Mouse (Mus musculus) liver, embryonic 15.5 days (tissue): ENCODE measurements around the gene Gm3409. TPM values are rescaled to one million over a fixed set of nuclear protein-coding genes. Genes with fewer than 3 reads are reported as not detected.
"Not testable (repeated sequence)": the region's sequence is repeated elsewhere in the genome, so short reads cannot be mapped to it uniquely, and the experiment has no call there.

Experiments
- ATAC-seq: fragments of 200-750 bp; cut with Nextera tagmentation; 2 replicates; pipeline ENCODE4 v1.8.0; 2017; ENCODE audit warnings: moderate number of reproducible peaks, mild to moderate bottlenecking, moderate library complexity; ENCODE audit not compliant: insufficient read depth
- H3K27ac ChIP-seq: fragments of 300-500 bp; sonication (generic); replicated peaks from 2 replicates; pipeline ENCODE4 v1.5.1; 2015; ENCODE audit warnings: mild to moderate bottlenecking, inconsistent platforms
- H3K27me3 ChIP-seq: fragments of 300-500 bp; sonication (generic); 2 replicates; pipeline ENCODE4 v1.6.1; 2015; ENCODE audit warnings: mild to moderate bottlenecking, inconsistent platforms
- H3K36me3 ChIP-seq: fragments of 300-500 bp; sonication (generic); replicated peaks from 2 replicates; pipeline ENCODE4 v1.6.1; 2015; ENCODE audit warnings: moderate library complexity, mild to moderate bottlenecking, inconsistent platforms
- H3K4me1 ChIP-seq: fragments of 300-500 bp; sonication (generic); replicated peaks from 2 replicates; pipeline ENCODE4 v1.6.1; 2015; ENCODE audit warnings: inconsistent platforms
- H3K4me2 ChIP-seq: fragments of 300-500 bp; sonication (generic); 2 replicates; pipeline ENCODE4 v1.6.1; 2015; ENCODE audit warnings: moderate library complexity, mild to moderate bottlenecking, inconsistent platforms
- H3K4me3 ChIP-seq: fragments of 300-500 bp; sonication (generic); replicated peaks from 2 replicates; pipeline ENCODE4 v1.5.1; 2015; ENCODE audit warnings: mild to moderate bottlenecking, inconsistent platforms
- H3K9ac ChIP-seq: fragments of 300-500 bp; sonication (generic); 2 replicates; pipeline ENCODE4 v1.6.1; 2015; ENCODE audit warnings: moderate library complexity, mild to moderate bottlenecking, inconsistent platforms
- H3K9me3 ChIP-seq: fragments of 300-500 bp; sonication (generic); replicated peaks from 2 replicates; pipeline ENCODE4 v1.6.1; 2016; ENCODE audit warnings: inconsistent platforms
- WGBS: fragments of 180-500 bp; shearing (Covaris S2); methylation state at CpG from one replicate; pipeline ENCODE4 v1.1.7; 2015; ENCODE audit warnings: mixed read lengths; ENCODE audit not compliant: insufficient replicate concordance; 5-methylcytosine and 5-hydroxymethylcytosine counted together
- polyA plus RNA-seq: library from polyadenylated mRNA; unstranded; fragments of >200 nt; fragmentation: Nextera tagmentation; extraction: Ambion mirVana; gene quantifications from 2 replicates; pipeline ENCODE4 v1.2.1, GENCODE M21; 2015

Gm3409 gene
- polyA plus RNA-seq, 1 experiment from 2014 or later, result not detected

DNA sequence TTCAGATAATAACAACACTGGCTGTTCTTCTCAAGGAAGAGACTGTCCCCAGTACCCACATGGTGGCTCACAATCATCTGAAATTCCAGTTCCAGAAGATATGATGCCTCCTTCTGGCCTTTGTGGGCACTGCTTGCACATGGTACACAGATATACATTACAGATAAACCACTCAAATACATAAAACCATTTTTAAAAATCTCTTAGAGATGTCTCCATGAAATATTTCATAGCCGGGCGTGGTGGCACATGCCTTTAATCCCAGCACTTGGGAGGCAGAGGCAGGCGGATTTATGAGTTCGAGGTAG lies 35.2 kb downstream of the Gm3409 start:
- H3K9me3 ChIP-seq, ATAC-seq, H3K4me1 ChIP-seq, H3K9ac ChIP-seq, H3K27ac ChIP-seq, H3K4me2 ChIP-seq, H3K4me3 ChIP-seq, H3K27me3 ChIP-seq, H3K36me3 ChIP-seq: not testable (repeated sequence)
- WGBS, result 66% methylated on average over 4 of the region's 4 CpGs

DNA sequence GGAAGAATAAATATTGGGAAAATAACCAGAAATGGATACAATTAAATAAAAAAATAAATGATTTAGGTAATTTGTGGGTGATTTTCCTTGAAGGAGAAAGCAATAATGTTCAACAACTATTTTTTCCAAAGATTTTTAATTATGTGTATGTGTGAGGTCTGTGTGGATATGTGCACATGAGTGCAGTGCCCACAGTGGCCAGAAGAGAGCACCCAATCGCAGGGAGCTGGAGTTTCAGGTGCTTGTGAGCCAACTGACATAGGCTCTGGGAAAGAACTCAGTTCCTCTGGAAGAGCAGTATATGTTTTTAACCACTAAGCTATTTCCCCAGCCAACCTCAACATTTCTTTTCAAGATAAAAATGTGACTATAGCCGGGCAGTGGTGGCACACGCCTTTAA lies 39.2 kb downstream of the Gm3409 start:
- Histone ChIP-seq H3K36me3 (no peaks in the 10 kb centered on the region), H3K27ac (no peak overlapping the region), H3K9me3 (no peaks in the 10 kb centered on the region; the same call in 1 of the 2 replicates), H3K4me3 (no peak overlapping the region), H3K4me1 (no peaks in the 10 kb centered on the region), H3K9ac (no peak overlapping the region), H3K27me3 (no peaks in the 10 kb centered on the region), H3K4me2 (no peak overlapping the region)
- 61% methylated on average over 3 of the region's 3 CpGs for WGBS
- no peak for ATAC-seq

DNA sequence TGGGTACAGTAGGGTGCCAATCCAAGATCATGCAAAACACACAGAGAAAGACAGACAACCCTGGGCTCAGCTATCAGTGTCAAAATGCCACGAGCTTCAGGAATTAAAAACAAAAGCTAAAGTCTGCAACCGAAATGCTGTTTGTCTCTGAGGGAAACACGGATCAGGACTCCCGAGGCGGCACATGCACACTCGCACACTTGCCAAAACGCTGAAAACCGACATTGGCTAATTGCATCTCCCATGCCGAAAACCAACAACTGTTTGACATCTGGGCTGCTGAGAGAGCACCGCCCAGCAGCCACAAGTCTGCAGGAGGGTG lies 46.7 kb downstream of the Gm3409 start:
- no peak overlapping the region for H3K27ac ChIP-seq
- H3K9me3 ChIP-seq, result no peaks in the 10 kb centered on the region
- H3K4me2 ChIP-seq, result peak overlapping the region; percentile 66
- no peak for ATAC-seq
- no peaks in the 10 kb centered on the region for H3K36me3 ChIP-seq
- no peak overlapping the region for H3K9ac ChIP-seq
- 4% methylated on average over 10 of the region's 10 CpGs for WGBS
- H3K4me3 ChIP-seq, result peak overlapping the region; percentile 43
- H3K4me1 ChIP-seq, result no peaks in the 10 kb centered on the region
- peaks cover 44% of the 10 kb centered on the region for H3K27me3 ChIP-seq

DNA sequence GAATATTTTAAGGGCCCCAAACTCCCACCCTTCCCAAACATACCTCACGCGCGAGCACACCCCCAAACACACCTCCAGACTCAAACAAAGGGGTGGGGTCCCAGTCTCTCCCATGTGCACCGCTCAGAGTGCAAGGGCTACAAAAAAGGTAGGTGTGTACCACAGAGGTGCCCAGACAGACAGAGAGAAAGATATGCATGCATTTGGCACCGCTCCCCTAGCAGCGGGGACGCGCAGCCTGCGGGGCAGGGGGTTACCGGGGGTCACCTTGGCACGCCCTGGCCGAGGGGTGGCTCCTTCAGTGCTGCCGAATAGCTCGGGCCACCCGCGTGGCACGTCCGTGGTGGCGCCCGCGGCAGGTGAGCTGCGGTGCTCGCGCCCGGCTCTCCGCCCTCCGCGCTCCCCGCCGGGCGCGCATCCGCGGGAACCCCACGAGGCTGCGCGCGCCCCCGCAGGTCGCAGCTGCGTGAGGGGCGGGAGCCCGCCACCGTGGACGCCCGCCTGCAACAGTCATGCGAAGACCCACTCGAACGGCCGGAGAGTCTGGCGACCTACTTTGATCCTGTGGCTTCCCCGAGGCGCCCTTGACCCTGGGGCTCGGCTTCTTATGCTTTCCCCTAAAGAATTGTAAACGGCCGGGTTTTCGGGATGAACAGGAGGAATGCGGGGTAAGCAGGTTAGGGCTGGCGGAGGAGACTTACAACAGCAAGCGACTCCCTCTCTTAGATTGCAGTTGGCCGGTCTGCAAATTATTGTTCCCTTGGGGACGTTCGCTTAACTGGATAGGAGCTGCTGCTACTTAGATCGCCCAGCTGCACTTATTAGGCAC lies 47.2 kb downstream of the Gm3409 start, which contains the start of gene Gpr12:
Gene Gpr12 (minus strand): TSS at position 762 of the 829 bp plus-strand sequence.
- no peaks in the 10 kb centered on the region for H3K36me3 ChIP-seq
- ATAC-seq, result no peak
- no peaks in the 10 kb centered on the region for H3K4me1 ChIP-seq
- WGBS, result 2% methylated on average over 64 of the region's 64 CpGs
- no peak within 1 kb of the TSS for H3K9ac ChIP-seq
- H3K4me3 ChIP-seq, result peak within 1 kb of the TSS; percentile 43
- H3K27me3 ChIP-seq, result peaks cover 44% of the 10 kb centered on the region
- no peak within 1 kb of the TSS for H3K27ac ChIP-seq
- no peaks in the 10 kb centered on the region for H3K9me3 ChIP-seq
- H3K4me2 ChIP-seq, result peak within 1 kb of the TSS; percentile 66

DNA sequence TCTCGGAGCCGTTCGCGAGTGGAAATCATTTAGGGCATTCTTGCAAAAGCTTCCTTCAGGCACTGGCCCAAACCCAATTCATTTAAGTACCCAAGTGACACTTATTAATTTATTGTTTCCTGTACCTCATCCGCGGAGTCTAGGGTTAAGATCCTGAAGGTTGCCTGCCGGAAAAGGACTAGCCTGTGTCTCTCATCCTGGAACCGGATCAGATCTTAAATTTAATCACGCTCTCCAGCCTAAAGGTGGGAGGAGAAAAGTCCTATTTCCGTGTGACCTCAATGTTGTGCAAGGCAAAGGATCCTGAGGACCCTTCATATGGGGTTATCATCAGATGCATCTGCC lies 47.8 kb downstream of the Gm3409 start:
- Histone ChIP-seq H3K4me2 (peak overlapping the region; percentile 66), H3K27ac (no peak overlapping the region), H3K27me3 (peaks cover 44% of the 10 kb centered on the region), H3K9me3 (no peaks in the 10 kb centered on the region), H3K4me1 (no peaks in the 10 kb centered on the region), H3K4me3 (no peak overlapping the region), H3K36me3 (no peaks in the 10 kb centered on the region), H3K9ac (no peak overlapping the region)
- WGBS, result 3% methylated on average over 10 of the region's 10 CpGs
- ATAC-seq, result no peak

DNA sequence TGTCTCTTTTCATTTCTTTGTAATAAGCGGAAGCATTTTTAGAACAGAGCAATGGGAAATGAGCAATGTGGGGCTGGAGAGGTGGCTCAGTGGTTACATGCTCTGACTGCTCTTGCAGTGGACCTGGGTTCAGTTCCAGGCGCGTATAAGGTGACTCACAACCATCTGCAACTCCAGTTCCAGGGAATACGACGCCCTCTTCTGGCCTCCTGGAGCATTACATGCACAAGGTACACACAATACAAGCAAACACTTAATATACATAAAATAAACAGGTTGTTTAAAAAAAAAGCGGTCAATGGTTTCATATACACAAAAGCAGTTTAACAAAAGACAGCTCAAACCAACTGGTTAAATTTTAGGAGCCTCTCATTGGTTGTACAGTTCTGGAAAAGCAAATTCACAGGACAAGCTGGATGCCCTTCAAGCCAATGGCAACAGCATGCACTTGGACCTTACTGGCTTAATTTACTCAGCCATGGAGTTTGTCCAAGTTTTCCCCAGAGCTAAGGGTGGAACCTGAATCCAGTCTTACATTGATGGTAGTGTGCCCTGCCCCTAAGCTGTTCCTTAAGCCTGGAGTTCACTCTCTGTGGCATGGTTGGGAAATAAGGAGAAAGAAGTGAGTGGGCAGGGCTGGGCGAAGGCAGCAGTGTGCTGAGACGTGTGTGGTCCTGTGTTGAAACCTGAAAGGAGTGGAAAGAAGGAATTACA lies 49.1 kb downstream of the Gm3409 start:
- no peak for ATAC-seq
- H3K4me2 ChIP-seq, result no peak overlapping the region
- H3K9me3 ChIP-seq, result no peaks in the 10 kb centered on the region
- no peak overlapping the region for H3K27ac ChIP-seq
- H3K27me3 ChIP-seq, result peaks cover 44% of the 10 kb centered on the region
- WGBS, result 48% methylated on average over 8 of the region's 8 CpGs
- no peak overlapping the region for H3K9ac ChIP-seq
- no peak overlapping the region for H3K4me3 ChIP-seq
- H3K36me3 ChIP-seq, result no peaks in the 10 kb centered on the region
- H3K4me1 ChIP-seq, result no peaks in the 10 kb centered on the region

Other genes with a start within 250 kb of the Gm3409 start
- 0.05 TPM in 2 replicates for gene Wasf3, start 152.7 kb upstream of the Gm3409 start, polyA plus RNA-seq
- gene Gm6408, start 55.7 kb upstream of the Gm3409 start, polyA plus RNA-seq, result not detected in 2 replicates
- not detected in 2 replicates for gene Gm6370, start 46.3 kb upstream of the Gm3409 start, polyA plus RNA-seq
- gene 4930449I24Rik, start 35.2 kb upstream of the Gm3409 start, polyA plus RNA-seq, result not detected in 2 replicates
- not detected in 2 replicates for gene Gm3402, start 23.5 kb upstream of the Gm3409 start, polyA plus RNA-seq
- gene Gm3404, start 11.8 kb upstream of the Gm3409 start, polyA plus RNA-seq, result not detected in 2 replicates
- not detected in 2 replicates for gene Gm3415, start 18.5 kb downstream of the Gm3409 start, polyA plus RNA-seq
- 0.09 and 0.25 TPM in 2 replicates for gene Gpr12, start 47.6 kb downstream of the Gm3409 start, polyA plus RNA-seq